Mouse (Mus musculus): ENCODE data around the gene Ppm1m.
A peak's percentile ranks its signal among the peaks of the same experiment; 100 is the strongest.

The Ppm1m gene

GRCm38 (mm10) chr9:106159784-106160301, 39.7 kb downstream of the Ppm1m start:
- peak; percentile 72 to 82 for DNase-seq (ENCODE audit: low spot score in 2 of 2)

GRCm38 (mm10) chr9:106159237-106159636, 40.3 kb downstream of the Ppm1m start:
- no peak for DNase-seq (ENCODE audit: low spot score in 2 of 2)

GRCm38 (mm10) chr9:106158037-106158491, 41.5 kb downstream of the Ppm1m start, which contains the start of gene Glyctk:
Glyctk (minus strand) TSS chr9:106158138.
- DNase-seq (ENCODE audit: low spot score in 2 of 2) = no peak

GRCm38 (mm10) chr9:106157623-106157925, 42.0 kb downstream of the Ppm1m start:
- DNase-seq (ENCODE audit: low spot score in 2 of 2) = no peak

GRCm38 (mm10) chr9:106156921-106157622, 42.5 kb downstream of the Ppm1m start:
- no peak for DNase-seq (ENCODE audit: low spot score in 2 of 2)

GRCm38 (mm10) chr9:106156419-106156818, 43.1 kb downstream of the Ppm1m start:
- DNase-seq (ENCODE audit: low spot score in 2 of 2) = peak in 1 of 2 experiments; percentile 47

GRCm38 (mm10) chr9:106154106-106154505, 45.4 kb downstream of the Ppm1m start:
- no peak for DNase-seq (ENCODE audit: low spot score in 2 of 2)

GRCm38 (mm10) chr9:106149399-106149754, 50.2 kb downstream of the Ppm1m start:
- DNase-seq (ENCODE audit: low spot score in 2 of 2) = no peak

GRCm38 (mm10) chr9:106148541-106149398, 50.8 kb downstream of the Ppm1m start:
- no peak for DNase-seq (ENCODE audit: low spot score in 2 of 2)

- DNase-seq (ENCODE audit: low spot score in 2 of 2) = no peak
Observed at GRCm38 (mm10) chr9:106147851-106148431, 51.6 kb downstream of the Ppm1m start.

- DNase-seq (ENCODE audit: low spot score in 2 of 2) = no peak
Observed at GRCm38 (mm10) chr9:106147281-106147680, 52.3 kb downstream of the Ppm1m start.

- no peak for DNase-seq (ENCODE audit: low spot score in 2 of 2)
Observed at GRCm38 (mm10) chr9:106145582-106145981, 54.0 kb downstream of the Ppm1m start.
